Mouse (Mus musculus) CD8-positive naive resting alpha-beta T cell, adult 2 months (primary cell): ENCODE results near the gene Lgi4.

Experiments used
- DNase-seq, 2 experiments: peaks; one replicate each; pipeline ENCODE4 v3.0.0; 2022; ENCODE audit warnings: low read depth in 2 of 2, low spot score in 2 of 2

The Lgi4 gene

GRCm38 (mm10) chr7:31051321-31052021 lies 7.7 kb upstream of the Lgi4 start, which contains the start of gene Fxyd7:
Gene Fxyd7 (minus strand): TSS chr7:31051467.
- no peak for DNase-seq

- DNase-seq, result no peak
Observed at GRCm38 (mm10) chr7:31052251-31052635, 6.9 kb upstream of the Lgi4 start.

- no peak for DNase-seq
Observed at GRCm38 (mm10) chr7:31052636-31053434, 6.3 kb upstream of the Lgi4 start.

GRCm38 (mm10) chr7:31053882-31054447 lies 5.2 kb upstream of the Lgi4 start:
- DNase-seq, result no peak

GRCm38 (mm10) chr7:31054661-31055320 lies 4.4 kb upstream of the Lgi4 start:
- no peak for DNase-seq

GRCm38 (mm10) chr7:31055354-31055824 lies 3.8 kb upstream of the Lgi4 start:
- no peak for DNase-seq

- DNase-seq, result no peak
Observed at GRCm38 (mm10) chr7:31055883-31056282, 3.3 kb upstream of the Lgi4 start.

- DNase-seq, result no peak
Observed at GRCm38 (mm10) chr7:31056448-31056847, 2.7 kb upstream of the Lgi4 start.

GRCm38 (mm10) chr7:31057071-31057470 lies 2.1 kb upstream of the Lgi4 start, which contains the start of gene Fxyd1:
Gene Fxyd1 (minus strand): TSS chr7:31057199.
- DNase-seq, result no peak

GRCm38 (mm10) chr7:31057730-31058129 lies 1.4 kb upstream of the Lgi4 start:
- DNase-seq, result no peak

GRCm38 (mm10) chr7:31058211-31058610 lies 931 bp upstream of the Lgi4 start:
- no peak for DNase-seq

GRCm38 (mm10) chr7:31059919-31060620 lies 928 bp downstream of the Lgi4 start:
- no peak for DNase-seq

- DNase-seq, result no peak
Observed at GRCm38 (mm10) chr7:31060621-31061010, 1.5 kb downstream of the Lgi4 start.

- no peak for DNase-seq
Observed at GRCm38 (mm10) chr7:31063074-31063560, 4.0 kb downstream of the Lgi4 start.

GRCm38 (mm10) chr7:31067836-31068235 lies 8.7 kb downstream of the Lgi4 start:
- no peak for DNase-seq

- no peak for DNase-seq
Observed at GRCm38 (mm10) chr7:31069491-31069890, 10.3 kb downstream of the Lgi4 start.

GRCm38 (mm10) chr7:31070324-31070723 lies 11.2 kb downstream of the Lgi4 start:
- DNase-seq, result no peak

- DNase-seq, result no peak
Observed at GRCm38 (mm10) chr7:31072326-31072725, 13.2 kb downstream of the Lgi4 start.

- DNase-seq, result no peak
Observed at GRCm38 (mm10) chr7:31073546-31073945, 14.4 kb downstream of the Lgi4 start.

GRCm38 (mm10) chr7:31074061-31074712 lies 15.0 kb downstream of the Lgi4 start:
- DNase-seq, result no peak
